Mouse (Mus musculus) embryo, embryonic 10 days (tissue): ENCODE data around the gene Klhl8.

Experiments
- DNase-seq: peaks from one replicate; pipeline ENCODE4 v3.0.0-alpha.2; 2015; ENCODE audit warnings: low spot score

The Klhl8 gene

GRCm38 (mm10) chr5:103813997-103814542 lies 97.0 kb downstream of the Klhl8 start:
- DNase-seq = no peak

DNA sequence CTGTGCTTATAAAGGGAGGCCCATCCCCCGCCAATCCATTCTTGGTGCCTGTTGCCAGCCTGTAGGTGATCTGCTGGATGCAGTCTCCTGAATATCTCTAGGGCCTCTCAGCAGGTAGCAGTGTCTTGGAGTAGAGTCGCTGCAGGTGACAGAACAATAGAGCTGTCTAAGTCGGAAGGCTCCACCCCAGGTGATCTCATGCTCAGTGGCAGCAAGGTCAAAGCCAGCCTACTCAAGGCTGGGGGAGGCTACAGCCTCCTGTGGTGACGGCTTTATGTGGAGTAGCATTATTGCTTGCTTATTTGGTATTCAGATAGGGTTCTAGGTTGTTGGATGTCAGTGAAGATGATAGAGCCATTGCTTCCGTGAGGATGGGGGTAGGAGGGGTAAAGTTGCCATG lies 97.8 kb downstream of the Klhl8 start:
- DNase-seq = no peak
